Mouse (Mus musculus): ENCODE measurements at regions not wholly inside any gene's neighbourhood (a gene's known extent, or its start where the extent isn't known, plus 50 kb on each side); places are given as distances from the start of the nearest gene placed in this dataset.

DNA sequence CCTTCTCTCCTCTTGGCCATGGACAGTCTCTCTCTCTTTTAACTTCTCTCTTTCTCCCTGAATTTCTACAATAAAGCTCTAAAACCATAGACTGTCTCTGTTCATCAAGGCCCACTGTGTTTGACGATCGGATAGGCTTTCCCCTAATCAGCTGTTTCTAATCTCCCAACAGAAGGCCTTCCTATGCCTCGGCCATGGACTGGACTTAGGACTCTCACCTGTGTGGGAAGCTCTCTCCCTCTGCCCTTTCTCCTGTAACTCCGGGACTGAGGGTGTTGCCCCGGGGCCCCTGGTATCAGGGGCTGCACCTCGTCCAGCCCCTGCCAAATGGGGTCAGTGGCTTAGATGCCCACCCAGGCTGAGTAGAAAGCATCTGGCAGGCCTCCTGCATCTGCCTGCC lies 713.0 kb downstream of the Rapgef2 start:
- TF ChIP-seq CTCF (IDR thresholded peaks at IDR 0.05; ENCODE audit: extremely low read depth, insufficient read depth, low read length) (no peak), POLR2A (IDR thresholded peaks at IDR 0.05; ENCODE audit: extremely low read depth, insufficient read depth, low read length) (no peak)
